Mouse (Mus musculus) heart, postnatal 25 days (tissue): Measurements from ENCODE around the gene Cd59b. TPM values are rescaled to one million over a fixed set of nuclear protein-coding genes. Genes with fewer than 3 reads are reported as not detected.

ENCODE experiments used
- DNase-seq: peaks from one replicate; pipeline ENCODE4 v3.0.0; 2022; ENCODE audit warnings: low spot score
- intact Hi-C: fragments of 180-260 bp; cut with DNase I; formaldehyde crosslinking; loops from one replicate; pipeline ENCODE4 v1.15.1; 2025
- total RNA-seq, 2 experiments: library from RNA; stranded (reverse); gene quantifications; 2 replicates each; pipeline ENCODE4 v1.2.3; 2021

Cd59b gene
- total RNA-seq, result 1 to 10 TPM; 1.4 to 3.4 TPM

DNA sequence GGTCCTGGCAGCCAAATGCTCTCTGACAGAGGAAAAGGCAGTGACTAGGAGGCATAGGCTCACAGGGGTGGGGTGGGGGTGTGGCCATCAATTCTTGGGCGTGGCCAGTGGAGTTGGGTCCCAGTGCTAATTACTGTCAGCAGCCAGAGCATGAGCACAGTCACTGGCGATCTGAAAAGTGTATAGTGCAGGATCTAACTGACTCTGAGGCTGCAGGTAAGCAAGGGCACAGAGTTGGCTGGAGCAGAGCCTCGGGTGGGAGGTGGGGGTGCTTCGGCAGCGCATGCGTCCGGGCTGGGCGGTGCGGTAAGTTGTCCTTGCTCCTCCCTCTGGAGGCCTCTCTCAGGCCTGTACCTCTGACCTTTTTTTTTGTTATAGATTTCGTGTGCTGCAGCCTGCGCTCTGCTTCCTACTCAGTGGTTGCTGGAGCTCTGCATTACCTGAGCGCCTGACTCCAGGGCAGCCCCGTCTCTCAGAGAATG is at the start of gene Cd59b:
Gene Cd59b, plus strand, starts transcription at position 146 of the 482 bp plus-strand sequence.
- intact Hi-C loops, result loop anchor here (1.0 kb wide), 1 partner anchor 27 kb away; no protein-coding TSS in a partner anchor
- peak; percentile 13 for DNase-seq

DNA sequence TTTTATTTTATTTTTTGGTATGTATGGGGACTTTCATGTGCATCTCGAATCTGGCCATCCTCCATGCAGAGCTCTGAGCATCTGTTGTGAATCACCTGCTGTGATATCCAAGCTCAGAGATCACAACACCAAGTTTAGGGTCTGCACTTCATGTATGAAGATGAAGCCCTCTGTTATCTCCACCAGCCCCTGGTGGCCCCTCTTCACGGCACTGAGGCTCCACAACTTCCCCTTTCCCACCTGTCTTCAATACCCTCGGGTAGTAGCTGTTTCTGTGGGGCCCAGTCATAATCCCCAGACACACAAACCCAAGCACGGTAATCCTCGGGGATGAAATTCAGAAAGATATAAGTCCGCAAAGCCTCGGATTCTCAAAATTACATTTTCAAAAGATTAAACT is 46.6 kb upstream of the Cd59b start:
- intact Hi-C loops, result no loop called here
- DNase-seq, result no peak

DNA sequence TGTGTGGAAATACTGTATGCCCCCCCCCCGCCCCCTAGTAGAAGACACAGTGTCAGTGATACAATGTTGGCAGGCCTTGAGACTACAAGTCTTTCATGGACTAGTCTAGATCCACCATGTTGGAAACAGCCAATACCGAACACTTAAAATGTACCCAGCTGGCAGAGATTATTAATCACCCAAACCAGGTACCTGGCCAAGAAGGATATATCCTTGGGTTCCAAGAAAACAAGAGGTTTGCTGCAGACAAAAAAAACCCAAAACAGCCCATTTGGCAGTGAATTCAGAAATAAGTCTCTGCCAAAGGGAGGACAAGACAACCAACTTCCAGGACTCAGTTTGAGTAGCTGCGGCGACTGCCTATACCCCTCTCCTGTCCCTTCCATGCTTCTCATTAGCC is 45.0 kb upstream of the Cd59b start:
- no peak for DNase-seq
- intact Hi-C loops, result no loop called here

DNA sequence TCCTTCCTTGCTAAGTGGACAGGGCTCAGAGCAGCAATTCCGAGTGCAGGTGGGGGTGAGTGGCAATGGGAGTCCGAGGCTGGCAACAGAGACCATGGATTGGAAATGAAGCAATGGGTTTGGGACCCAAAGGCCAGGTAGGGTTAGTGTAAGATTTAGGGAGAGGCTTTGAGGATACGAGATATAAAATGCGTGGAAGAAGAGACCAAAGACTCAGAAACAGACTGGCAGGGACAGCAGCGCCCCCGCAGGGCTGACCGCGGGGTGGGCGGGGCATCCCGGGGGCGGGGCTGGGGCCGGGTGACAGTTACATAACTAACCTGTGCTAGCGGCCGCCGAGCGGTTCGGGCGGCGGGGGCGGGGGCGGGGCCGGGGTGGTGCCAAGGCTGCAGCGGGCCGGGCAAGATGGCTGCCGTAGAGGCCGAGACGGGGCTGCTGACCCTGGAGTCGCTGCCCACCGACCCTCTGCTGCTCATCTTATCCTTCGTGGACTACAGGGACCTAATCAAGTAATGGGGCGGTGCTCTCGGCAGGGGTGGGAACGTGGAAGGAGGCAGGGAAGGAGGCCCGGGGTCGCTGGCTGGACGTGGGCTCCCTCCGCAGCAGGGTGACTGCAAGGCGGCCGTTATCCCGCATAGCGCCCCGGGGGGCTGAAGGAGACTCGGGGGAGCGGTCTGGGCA is 42.1 kb upstream of the Cd59b start, which contains the start of gene Fbxo3:
Gene Fbxo3, plus strand, starts transcription at position 264 of the 681 bp plus-strand sequence.
- intact Hi-C loops, result no loop called here
- DNase-seq, result peak; percentile 75

DNA sequence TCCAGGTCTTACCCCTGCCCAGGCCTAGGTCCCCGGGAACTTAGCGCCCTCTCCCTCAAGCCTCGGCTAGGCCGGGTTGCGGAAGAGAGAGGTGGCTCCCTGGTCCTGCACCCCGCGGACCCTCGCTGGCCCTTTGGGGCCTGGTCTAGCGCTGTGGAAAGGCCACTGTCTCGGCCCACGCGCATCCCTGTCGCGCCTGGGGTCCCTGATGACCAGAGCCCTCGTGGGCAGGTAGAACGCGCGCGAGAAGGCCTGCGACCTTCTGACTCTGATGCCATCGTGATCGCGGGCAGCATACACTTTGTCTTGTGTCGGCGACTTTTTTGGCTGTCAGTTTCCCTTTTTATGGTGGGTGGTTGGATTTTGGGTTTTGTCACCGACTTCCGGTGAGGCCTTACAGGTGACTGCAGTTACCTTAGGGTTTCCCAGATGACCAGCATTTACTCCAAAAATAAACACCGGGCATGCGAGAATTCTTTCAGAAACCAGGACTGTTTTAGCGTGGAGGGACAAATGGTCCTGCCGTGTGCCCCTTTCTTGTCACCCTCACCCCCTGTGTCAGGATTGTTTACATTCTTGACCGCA is 41.4 kb upstream of the Cd59b start, which contains the start of gene 4931422A03Rik:
Gene 4931422A03Rik, minus strand, starts transcription at position 223 of the 585 bp plus-strand sequence.
- DNase-seq, result no peak
- intact Hi-C loops, result no loop called here

DNA sequence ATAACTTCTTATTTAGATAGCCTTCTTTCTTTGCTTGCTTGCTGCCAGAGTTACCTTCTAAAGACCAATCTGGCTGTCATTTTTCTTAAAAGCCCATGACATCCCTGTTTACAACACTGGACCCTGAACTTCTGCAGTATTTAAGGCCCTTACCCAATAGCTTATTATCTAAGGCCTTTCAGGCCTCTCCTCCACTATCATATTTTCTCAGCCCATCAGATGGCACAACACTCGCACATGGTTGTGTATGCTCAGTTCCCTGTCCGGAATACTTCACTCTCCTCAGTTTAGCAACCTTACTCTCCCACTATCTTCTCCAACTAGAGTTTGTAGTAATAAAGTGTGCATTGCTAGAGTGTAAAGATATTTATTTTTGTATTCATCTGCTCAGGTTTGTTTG is 40.6 kb upstream of the Cd59b start:
- intact Hi-C loops, result no loop called here
- DNase-seq, result no peak

DNA sequence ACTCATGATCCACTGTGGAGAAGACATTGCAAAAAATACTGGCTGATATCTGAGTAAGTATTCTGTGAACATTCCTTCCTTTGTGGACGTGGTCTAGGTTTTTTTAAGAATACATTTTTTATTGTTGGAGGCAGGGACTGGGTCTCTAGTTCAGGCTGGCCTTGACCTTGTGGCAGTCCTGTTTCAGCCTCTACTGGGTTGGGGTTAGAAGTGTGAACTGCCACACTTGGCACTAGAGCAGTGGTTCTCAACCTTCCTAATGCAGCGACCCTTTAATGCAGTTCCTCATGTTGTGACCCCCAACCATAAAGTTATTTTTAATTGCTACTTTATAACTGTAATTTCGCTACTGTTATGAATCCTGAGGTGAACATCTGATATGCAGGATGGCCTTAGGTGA is 39.3 kb upstream of the Cd59b start:
- intact Hi-C loops, result loop anchor here (10.0 kb wide), 2 partner anchors 64 to 464 kb away; partner anchors contain the start of genes Cd59a and Hipk3

DNA sequence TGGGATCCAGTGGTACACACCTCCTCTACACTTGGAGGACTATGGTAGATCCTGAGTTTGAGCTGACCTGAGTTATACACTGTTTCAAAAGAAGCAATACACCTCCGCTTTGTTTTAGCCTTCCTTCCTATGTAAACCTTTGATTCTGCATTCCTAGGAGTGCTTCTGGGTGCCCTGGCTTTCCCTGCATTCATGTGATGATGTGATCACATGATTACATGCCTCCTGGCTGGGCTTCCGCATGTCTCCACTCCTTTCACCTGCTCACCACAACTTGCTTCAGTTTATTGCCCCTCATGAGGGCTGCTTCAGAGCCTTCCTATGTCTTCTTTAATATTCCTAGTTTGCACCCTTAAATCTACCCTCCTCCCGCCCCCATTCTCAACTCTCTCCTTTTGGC is 37.6 kb upstream of the Cd59b start:
- intact Hi-C loops, result loop anchor here (10.0 kb wide), 2 partner anchors 63 to 463 kb away; partner anchors contain the start of genes Cd59a and Hipk3
- DNase-seq, result no peak

More for the DNA sequence above, 39.3 kb upstream of the Cd59b start:
- no peak for DNase-seq

DNA sequence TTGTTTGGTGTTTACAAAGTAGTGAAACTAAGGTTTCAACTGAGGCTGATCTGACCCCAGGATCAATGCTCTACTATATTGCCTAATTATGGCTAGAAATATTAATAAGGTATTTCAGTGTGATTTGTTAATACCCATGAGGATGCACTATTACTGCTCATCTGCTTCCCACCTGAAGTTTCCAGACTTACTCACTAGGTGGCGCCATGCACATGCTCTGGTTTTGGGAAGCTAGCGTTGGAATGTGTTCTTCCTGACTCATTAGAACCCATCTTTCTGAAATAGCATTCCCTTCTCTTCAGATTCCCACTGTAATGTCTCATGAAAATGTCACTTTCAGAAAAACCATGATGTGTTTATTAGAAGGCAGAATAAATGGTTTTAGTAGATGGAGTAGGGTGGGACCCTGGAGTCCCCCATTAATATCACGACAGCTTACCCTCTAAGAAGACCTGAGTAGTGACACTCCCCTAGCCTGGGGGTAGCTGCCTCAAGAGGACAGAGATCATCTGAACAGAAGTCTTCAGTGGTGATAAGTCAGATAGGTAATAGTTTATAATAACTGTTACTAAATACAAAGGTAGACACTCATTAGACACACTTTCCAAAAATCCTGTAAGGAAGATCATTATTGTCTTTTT is 34.7 kb upstream of the Cd59b start:
- peak; percentile 14 for DNase-seq

DNA sequence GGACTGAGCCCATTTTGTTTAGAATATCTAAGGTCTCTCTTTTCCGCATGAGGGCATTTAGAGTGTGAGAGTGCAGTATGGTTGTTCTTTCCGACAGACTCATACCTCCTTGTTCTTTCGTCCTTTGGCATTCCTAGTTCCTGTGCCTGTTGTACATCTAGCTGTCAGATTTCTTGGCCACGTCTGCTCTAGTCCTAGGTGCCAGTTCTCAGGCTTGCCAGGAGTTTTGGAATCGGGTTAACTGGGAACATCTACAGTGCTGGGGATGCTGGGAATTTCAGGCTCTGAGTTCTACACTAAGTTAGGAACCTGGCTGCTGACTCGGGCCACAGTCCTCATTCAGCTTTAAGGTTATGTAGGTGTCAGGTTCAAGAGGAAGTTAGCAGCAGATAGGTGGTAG is 34.1 kb upstream of the Cd59b start:
- peak; percentile 5 for DNase-seq
- intact Hi-C loops, result loop anchor here (10.0 kb wide), 2 partner anchors 59 to 459 kb away; partner anchors contain the start of genes Cd59a and Hipk3

More for the DNA sequence above, 34.7 kb upstream of the Cd59b start:
- intact Hi-C loops, result loop anchor here (10.0 kb wide), 2 partner anchors 60 to 460 kb away; partner anchors contain the start of genes Cd59a and Hipk3

DNA sequence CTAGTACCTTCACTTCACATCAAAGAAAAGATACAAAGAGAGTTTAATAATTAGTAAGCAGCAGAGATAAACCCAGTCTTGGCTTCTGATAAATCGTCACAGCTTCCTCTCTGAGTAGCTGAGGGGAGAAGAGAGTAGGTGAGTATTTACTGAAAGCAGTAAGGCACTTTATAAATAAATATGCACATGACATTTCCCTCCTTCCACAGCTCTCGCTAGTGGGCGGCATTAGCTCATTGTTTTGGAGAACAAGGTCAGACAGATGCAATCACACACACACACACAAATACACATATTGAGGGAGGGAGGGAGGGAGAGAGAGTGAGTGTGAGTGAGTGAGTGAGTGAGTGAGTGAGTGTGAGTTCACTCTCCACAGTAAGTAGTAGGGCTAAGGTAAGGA is 33.3 kb upstream of the Cd59b start:
- no peak for DNase-seq
- intact Hi-C loops, result loop anchor here (10.0 kb wide), 2 partner anchors 58 to 458 kb away; partner anchors contain the start of genes Cd59a and Hipk3

DNA sequence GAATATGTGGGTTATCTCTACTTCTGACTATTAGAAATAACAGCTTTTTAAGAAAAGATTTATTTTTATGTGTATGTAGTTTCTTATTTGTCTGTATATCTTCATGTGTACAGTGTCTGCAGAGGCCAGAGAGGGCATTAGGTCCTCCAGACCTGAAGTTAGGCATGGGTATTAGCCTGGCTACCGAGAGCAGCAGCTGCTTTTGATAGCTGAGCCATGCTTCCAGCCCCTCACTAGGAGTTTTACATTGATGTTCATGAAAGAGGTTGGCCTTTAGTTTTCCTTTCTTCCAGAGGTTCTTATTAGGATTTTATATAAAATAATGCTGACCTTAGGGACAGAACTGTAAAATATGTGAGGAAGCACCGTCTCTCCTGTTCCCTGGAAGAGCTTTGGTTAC is 31.4 kb upstream of the Cd59b start:
- no peak for DNase-seq
- intact Hi-C loops, result loop anchor here (10.0 kb wide), 2 partner anchors 57 to 457 kb away; partner anchors contain the start of genes Cd59a and Hipk3

DNA sequence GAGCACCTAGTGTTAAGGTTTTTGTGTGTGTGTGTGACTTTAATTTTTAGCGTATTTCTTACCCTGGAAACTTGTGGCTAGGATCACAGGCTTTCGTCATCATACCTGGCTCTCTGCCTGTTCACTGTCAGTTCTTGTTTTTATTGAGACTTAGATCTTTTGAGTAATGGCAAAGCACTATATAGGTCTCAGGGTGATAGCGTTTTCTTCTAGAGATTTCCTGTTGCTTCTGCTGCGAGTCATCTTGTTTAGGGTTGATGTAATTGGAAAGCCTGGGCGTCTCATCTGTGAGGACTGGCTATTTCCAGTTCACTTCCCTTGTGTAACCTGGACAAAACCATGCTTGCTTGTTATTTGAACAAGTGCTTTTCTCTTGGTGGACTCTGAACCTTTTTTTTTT is 28.0 kb upstream of the Cd59b start:
- DNase-seq, result no peak
- intact Hi-C loops, result loop anchor here (5.0 kb wide), 2 partner anchors 86 to 381 kb away; no protein-coding TSS in a partner anchor

DNA sequence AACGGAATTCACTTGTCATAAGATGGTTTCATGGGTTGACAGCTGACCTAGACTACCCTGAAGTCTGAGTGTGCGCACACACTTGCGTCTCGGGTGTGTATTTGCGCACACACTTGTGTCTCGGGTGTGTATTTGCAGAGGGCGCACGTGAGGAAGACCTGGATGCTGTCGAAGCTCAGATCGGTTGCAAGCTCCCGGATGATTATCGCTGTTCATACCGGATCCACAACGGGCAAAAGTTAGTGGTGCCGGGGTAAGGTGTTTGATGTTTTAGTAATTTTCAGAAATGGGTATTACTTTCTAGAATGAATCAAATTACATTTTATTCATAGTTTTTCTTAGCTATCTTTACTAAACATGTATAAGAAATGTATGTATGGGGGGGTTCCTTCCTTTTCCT is 26.9 kb upstream of the Cd59b start:
- intact Hi-C loops, result loop anchor here (5.0 kb wide), 2 partner anchors 85 to 380 kb away; no protein-coding TSS in a partner anchor

DNA sequence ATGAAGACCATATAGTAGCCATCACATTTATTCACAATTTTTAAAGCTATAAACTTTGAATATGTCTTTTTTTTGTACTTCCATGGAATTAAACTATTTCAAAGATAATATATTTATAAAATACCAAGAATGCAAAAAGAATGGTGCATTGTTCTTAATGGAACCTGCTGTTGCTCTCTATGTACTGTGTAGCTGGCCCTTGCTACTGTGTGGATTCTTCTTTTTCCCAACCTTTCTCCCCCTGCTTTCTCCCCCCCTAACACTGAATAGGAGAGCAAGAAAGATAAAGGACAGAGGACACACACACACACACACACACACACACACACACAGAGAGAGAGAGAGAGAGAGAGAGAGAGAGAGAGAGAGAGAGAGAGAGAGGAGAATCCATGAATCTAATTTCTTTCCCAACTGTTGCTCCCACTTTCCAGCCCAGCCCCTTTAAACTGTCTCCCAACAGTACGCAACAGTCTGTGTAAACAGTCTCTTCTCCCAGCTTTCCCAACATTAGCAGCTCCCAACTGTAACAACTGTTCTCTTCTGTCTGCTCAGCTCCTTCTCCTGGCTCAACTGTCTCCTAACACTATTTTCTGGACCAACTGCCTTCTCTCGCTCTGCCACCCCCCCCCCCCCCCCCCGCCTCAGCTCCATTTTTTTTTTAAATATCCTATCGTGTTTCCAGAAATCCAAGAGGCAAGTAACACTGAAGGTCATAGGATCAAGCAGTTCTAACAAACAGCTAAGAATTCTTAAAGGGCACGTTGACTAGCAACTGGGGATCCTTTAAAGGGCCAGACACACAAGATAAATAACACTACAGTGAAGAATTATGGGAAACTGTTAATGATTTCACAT is 25.8 kb upstream of the Cd59b start:
- no peak for DNase-seq
- intact Hi-C loops, result loop anchor here (5.0 kb wide), 2 partner anchors 83 to 378 kb away; no protein-coding TSS in a partner anchor

More for the DNA sequence above, 26.9 kb upstream of the Cd59b start:
- no peak for DNase-seq

DNA sequence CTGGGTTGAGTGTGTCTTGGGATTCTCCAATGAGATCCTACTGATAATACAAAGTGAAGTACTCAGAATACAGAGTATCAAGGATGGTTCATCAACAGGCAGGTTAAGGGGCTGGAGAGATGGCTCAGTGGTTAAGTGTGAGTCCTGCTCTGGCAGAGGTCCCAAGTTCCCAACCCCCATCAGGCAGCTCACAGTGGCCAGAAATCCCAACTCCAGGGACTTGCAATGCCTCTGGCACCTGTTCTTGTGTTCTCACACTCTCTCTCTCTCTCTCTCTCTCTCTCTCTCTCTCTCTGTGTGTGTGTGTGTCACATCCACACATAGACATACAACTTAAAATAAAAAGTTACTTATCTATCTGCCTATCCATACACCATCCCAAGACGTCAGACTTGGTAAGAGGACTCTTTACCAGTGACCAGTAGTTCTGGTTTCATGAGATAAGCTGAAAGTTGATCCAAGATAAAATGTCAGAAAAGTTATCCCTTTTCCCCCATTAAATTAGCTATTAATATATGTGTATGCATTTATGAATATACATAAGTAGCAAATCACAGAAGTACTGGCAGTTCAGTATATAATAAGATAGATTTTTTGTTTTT is 25.1 kb upstream of the Cd59b start:
- intact Hi-C loops, result loop anchor here (5.0 kb wide), 2 partner anchors 83 to 378 kb away; no protein-coding TSS in a partner anchor
- DNase-seq, result no peak

DNA sequence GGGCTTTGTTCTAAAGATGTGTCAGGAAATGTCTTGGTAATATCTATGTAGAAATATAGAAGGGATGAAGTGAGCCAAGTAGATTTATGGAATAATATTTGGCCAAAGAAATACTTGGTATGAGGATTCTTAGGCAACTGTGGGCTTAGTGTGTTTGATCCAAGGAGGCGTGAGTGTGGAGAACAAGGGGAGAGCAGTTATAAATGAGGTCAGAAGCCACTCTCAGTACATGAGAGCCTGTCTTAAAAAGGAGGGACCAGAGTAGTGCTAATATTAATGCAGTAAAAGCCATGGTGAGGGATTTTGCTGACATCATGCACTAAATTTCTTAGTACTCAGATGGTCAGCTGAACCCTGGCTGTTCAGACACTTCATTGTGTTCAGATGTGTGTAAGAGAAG is 11.3 kb upstream of the Cd59b start:
- intact Hi-C loops, result no loop called here
- DNase-seq, result no peak

DNA sequence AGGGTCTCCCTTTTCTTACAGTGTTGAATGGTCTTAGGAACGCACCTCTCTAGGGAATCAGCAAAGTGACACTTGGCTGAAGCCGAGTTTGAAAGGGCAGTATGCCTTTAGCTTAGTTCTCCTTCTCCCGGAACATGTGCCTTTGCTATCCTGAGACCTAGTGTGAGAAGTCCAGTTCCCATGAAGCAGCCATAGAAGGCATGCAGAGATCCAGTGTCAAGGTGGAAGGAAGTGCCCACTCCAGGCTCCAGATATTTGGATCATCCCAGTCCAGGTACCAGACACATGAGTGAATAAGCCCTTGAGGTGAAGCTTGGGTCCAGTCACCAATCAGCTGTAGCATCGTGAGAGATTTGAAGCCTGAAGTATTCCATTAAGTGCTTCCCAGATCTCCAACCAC is 10.7 kb upstream of the Cd59b start:
- no peak for DNase-seq
- intact Hi-C loops, result no loop called here

DNA sequence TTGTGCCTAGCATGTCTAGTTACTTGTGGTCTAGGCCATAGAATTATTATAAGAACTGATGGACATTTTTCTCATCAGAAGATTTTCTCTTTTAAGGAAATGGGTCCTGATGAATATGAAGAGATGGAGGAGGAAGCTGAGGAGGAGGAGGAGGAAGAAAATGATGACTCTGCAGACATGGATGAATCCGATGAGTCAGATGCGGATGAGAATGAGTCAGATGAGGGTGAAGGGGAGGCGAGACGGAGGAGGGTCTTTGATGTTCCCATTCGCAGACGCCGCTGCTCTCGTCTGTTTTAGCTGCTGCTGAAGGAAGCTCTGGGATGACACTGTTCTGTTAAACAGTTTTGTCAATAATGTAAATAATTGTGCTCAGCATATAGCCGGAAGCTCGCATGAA is 9.9 kb upstream of the Cd59b start:
- intact Hi-C loops, result no loop called here

More for the DNA sequence above, 9.9 kb upstream of the Cd59b start:
- DNase-seq, result no peak
